Mouse (Mus musculus) gastrocnemius, postnatal 4 days (tissue): ENCODE results near the gene Dctn1. TPM values are rescaled to one million over a fixed set of nuclear protein-coding genes. Genes with fewer than 3 reads are reported as not detected.

Source experiments
- DNase-seq, 2 experiments: peaks; one replicate each; pipeline ENCODE4 v3.0.0; 2021 to 2022; ENCODE audit warnings: low spot score in 2 of 2, mixed read lengths in 2 of 2
- total RNA-seq, 2 experiments: library from RNA; stranded (reverse); gene quantifications; 2 replicates each; pipeline ENCODE4 v1.2.3; 2021

Dctn1 gene
- total RNA-seq, 2 experiments from 2014 or later: 140 to 149 TPM

- DNase-seq: peak; percentile 50 to 71
These were observed 49.4 kb downstream of the Dctn1 start for GRCm38 (mm10) chr6:83215002-83215666.

GRCm38 (mm10) chr6:83219814-83220213 lies 54.1 kb downstream of the Dctn1 start, which contains the start of gene Slc4a5:
Slc4a5 (plus strand) TSS chr6:83219828.
- no peak for DNase-seq

- no peak for DNase-seq
These were observed 65.8 kb downstream of the Dctn1 start for GRCm38 (mm10) chr6:83231486-83231885.

- no peak for DNase-seq
These were observed 67.6 kb downstream of the Dctn1 start for GRCm38 (mm10) chr6:83233306-83233705.

- DNase-seq: no peak
These were observed 68.6 kb downstream of the Dctn1 start for GRCm38 (mm10) chr6:83234280-83234741.

GRCm38 (mm10) chr6:83237123-83237522 lies 71.4 kb downstream of the Dctn1 start:
- no peak for DNase-seq

- DNase-seq: no peak
These were observed 78.8 kb downstream of the Dctn1 start for GRCm38 (mm10) chr6:83244422-83245061.

- peak in 1 of 2 experiments; percentile 37 for DNase-seq
These were observed 79.4 kb downstream of the Dctn1 start for GRCm38 (mm10) chr6:83245134-83245533.

- DNase-seq: no peak
These were observed 80.3 kb downstream of the Dctn1 start for GRCm38 (mm10) chr6:83245997-83246396.

GRCm38 (mm10) chr6:83246750-83247149 lies 81.0 kb downstream of the Dctn1 start:
- DNase-seq: no peak

- DNase-seq: no peak
These were observed 81.4 kb downstream of the Dctn1 start for GRCm38 (mm10) chr6:83247153-83247552.

Other genes with a start within 250 kb of the Dctn1 start
- gene Sema4f, start 226.2 kb upstream of the Dctn1 start, total RNA-seq: 1 to 10 TPM in 1 of 2 experiments, under 1 TPM in 1; 0.78 to 1.0 TPM
- gene M1ap, start 219.0 kb upstream of the Dctn1 start, total RNA-seq: under 1 TPM in 1 of 2 experiments, not detected in 1; 0.88 TPM
- gene Dok1, start 132.4 kb upstream of the Dctn1 start, total RNA-seq: 10 to 100 TPM in 1 of 2 experiments, 1 to 10 TPM in 1; 9.1 to 10.4 TPM
- 10 to 100 TPM; 15.4 to 17.3 TPM for gene Loxl3, start 131.7 kb upstream of the Dctn1 start, total RNA-seq
- gene Aup1, start 111.4 kb upstream of the Dctn1 start, total RNA-seq: 10 to 100 TPM; 75.5 to 86.3 TPM
- 10 to 100 TPM; 30.1 to 33.5 TPM for gene Htra2, start 110.6 kb upstream of the Dctn1 start, total RNA-seq
- 1 to 10 TPM in 1 of 2 experiments, under 1 TPM in 1; 0.70 to 1.1 TPM for gene Dqx1, start 108.1 kb upstream of the Dctn1 start, total RNA-seq
- gene Tlx2, start 95.6 kb upstream of the Dctn1 start, total RNA-seq: not detected
- 10 to 100 TPM in 1 of 2 experiments, 1 to 10 TPM in 1; 9.4 to 11.3 TPM for gene Pcgf1, start 88.1 kb upstream of the Dctn1 start, total RNA-seq
- gene Lbx2, start 79.6 kb upstream of the Dctn1 start, total RNA-seq: not detected
- gene Ccdc142, start 64.3 kb upstream of the Dctn1 start, total RNA-seq: 1 to 10 TPM; 2.5 to 2.8 TPM
- gene Gm42688, start 64.3 kb upstream of the Dctn1 start, total RNA-seq: 1 to 10 TPM; 2.2 to 2.7 TPM
- 100 to 1,000 TPM in 1 of 2 experiments, 10 to 100 TPM in 1; 79.5 to 100 TPM for gene Mrpl53, start 56.9 kb upstream of the Dctn1 start, total RNA-seq
- 10 to 100 TPM; 20.0 to 21.9 TPM for gene Mogs, start 50.4 kb upstream of the Dctn1 start, total RNA-seq
- 10 to 100 TPM; 52.7 to 62.3 TPM for gene Wbp1, start 44.4 kb upstream of the Dctn1 start, total RNA-seq
- 10 to 100 TPM; 18.6 to 20.6 TPM for gene Ino80b, start 40.5 kb upstream of the Dctn1 start, total RNA-seq
- gene Rtkn, start 30.5 kb upstream of the Dctn1 start, total RNA-seq: 10 to 100 TPM; 31.0 to 34.6 TPM
- 1 to 10 TPM; 1.9 to 2.5 TPM for gene Wdr54, start 9.5 kb upstream of the Dctn1 start, total RNA-seq
- not detected for gene 1700003E16Rik, start 9.5 kb upstream of the Dctn1 start, total RNA-seq
- gene Slc4a5, start 53.9 kb downstream of the Dctn1 start, total RNA-seq: under 1 TPM in 1 of 2 experiments, not detected in 1; 0.07 TPM
- gene Mthfd2, start 160.0 kb downstream of the Dctn1 start, total RNA-seq: 10 to 100 TPM in 1 of 2 experiments, 1 to 10 TPM in 1; 7.5 to 10.6 TPM
- gene Mob1a, start 160.1 kb downstream of the Dctn1 start, total RNA-seq: 10 to 100 TPM; 36.6 to 42.8 TPM
- 100 to 1,000 TPM; 118 to 137 TPM for gene Bola3, start 183.2 kb downstream of the Dctn1 start, total RNA-seq